Mouse (Mus musculus): ENCODE results near the gene Smim14.

- TF ChIP-seq CTCF (IDR thresholded peaks at IDR 0.05; ENCODE audit: low read depth) (no peak), EP300 (IDR thresholded peaks at IDR 0.05; ENCODE audit: low read depth) (no peak)
Measured at GRCm38 (mm10) chr5:65565486-65565885, 28.5 kb upstream of the Smim14 start.
